Mouse (Mus musculus) MEL (cell line): ENCODE measurements around the gene Arid3c.

Source experiments
- CTCF ChIP-seq, 3 experiments: IDR thresholded peaks in 2 of 3; conservative IDR thresholded peaks in 1 of 3; 2 replicates each; pipeline ENCODE4 v1.5.1; 2011 to 2012; ENCODE audit warnings: low read length in 3 of 3, low read depth in 2 of 3, mild to moderate bottlenecking in 2 of 3, improper control_type of control experiment in 1 of 3, inconsistent platforms in 1 of 3, mixed read lengths in 1 of 3, moderate library complexity in 1 of 3; ENCODE audit not compliant: control insufficient read depth in 1 of 3, insufficient read depth in 1 of 3, poor library complexity in 1 of 3, severe bottlenecking in 1 of 3
- UBTF ChIP-seq: IDR thresholded peaks from 2 replicates; pipeline ENCODE4 v1.6.1; 2012; ENCODE audit warnings: low read depth, mild to moderate bottlenecking, inconsistent platforms, low read length, improper control_type of control experiment, moderate library complexity, borderline replicate concordance; ENCODE audit not compliant: insufficient read depth

DNA sequence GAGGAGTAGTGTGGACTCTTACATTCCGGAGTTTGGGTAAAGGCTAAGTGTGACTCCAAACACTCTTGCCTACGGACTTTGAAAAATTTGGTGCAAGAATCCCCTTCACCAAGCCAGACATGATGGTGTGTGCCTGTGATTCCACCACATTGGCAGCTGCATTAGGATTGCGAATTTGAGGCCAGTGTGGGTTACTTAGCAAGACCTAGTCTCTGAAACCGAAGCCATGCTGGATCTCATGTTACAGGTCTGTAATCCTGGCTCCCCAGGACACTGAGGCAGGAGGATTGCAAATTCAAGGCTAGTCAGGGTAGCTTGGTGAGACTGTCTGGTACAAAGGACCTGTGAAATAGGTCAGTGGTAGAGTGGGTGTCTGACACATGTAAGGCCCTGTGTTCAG lies 27.8 kb upstream of the Arid3c start:
- no peak for TF ChIP-seq UBTF
- TF ChIP-seq CTCF (IDR thresholded peaks at IDR 0.05 in 2 of 3, conservative IDR thresholded peaks at IDR 0.05 in 1 of 3; ENCODE audit: control insufficient read depth in 1 of 3, insufficient read depth in 1 of 3, low read depth in 2 of 3, low read length in 3 of 3, poor library complexity in 1 of 3, severe bottlenecking in 1 of 3) = no peak
